Comparison of ENCODE assay signal across 13 mouse cellular contexts in genomic region chr17:80174699-80175385, GRCm38 (mm10). TPM values are rescaled to one million over a fixed set of nuclear protein-coding genes. Genes with fewer than 3 reads are reported as not detected.
DNase-seq lines count a peak whose midpoint lies in the region; ATAC-seq and TF ChIP-seq lines count a peak whose summit lies in the region.
"Had no signal": no experiment of that assay in that cellular context is flagged by ENCODE, and none has a peak within 500 bp of the region (broad histone marks: within the 10 kb centered on the region; RNA-seq: fewer than 3 reads in every experiment).

No protein-coding gene starts in this region.

- no peak for ATAC-seq in erythroid progenitor cell, adult 5-6 weeks (replicated peaks; ENCODE audit: low FRiP score, poor library complexity, severe bottlenecking)
- ATAC-seq: forebrain, embryonic 16.5 days had no signal

- no peak for TF ChIP-seq CTCF in lung, adult 2 months (IDR thresholded peaks at IDR 0.05; ENCODE audit: insufficient read depth, low read length)

- no peak overlapping the region for H3K4me3 ChIP-seq in lung, adult 2 months (replicated peaks; ENCODE audit: extremely low read depth, low read depth, low read length)
- H3K4me3 ChIP-seq: heart, embryonic 15.5 days had no signal

- WGBS in lung, adult 2 months, result 60% methylated on average over 19 of the region's 19 CpGs

- H3K4me1 ChIP-seq in lung, adult 2 months (ENCODE audit: control insufficient read depth, insufficient read depth, low read length), result no peaks in the 10 kb centered on the region

- no peak for TF ChIP-seq POLR2A in lung, adult 2 months (IDR thresholded peaks at IDR 0.05; ENCODE audit: borderline replicate concordance, extremely low read depth, low read depth, low read length)

- peak; percentile 22 for DNase-seq in lung, postnatal 10 days
- no peak for DNase-seq in lung, adult 2 months
- DNase-seq in R1 (ENCODE audit: low read depth, low spot score), result peak; percentile 63
- DNase-seq in embryo, embryonic 9.5 days (ENCODE audit: extremely low spot score), result peak; percentile 14
- peak; percentile 61 for DNase-seq in thymus, postnatal 0 days (ENCODE audit: low spot score)
- no peak for DNase-seq in frontal cortex, adult 2 months (ENCODE audit: extremely low spot score in 1 of 2, low spot score in 1 of 2)
- DNase-seq: cerebellum, adult 9-11 months; layer of hippocampus, postnatal 36 days had no signal

RNA-seq across cellular contexts. Expression of gene Srsf7, which starts 32.3 kb away (rescaled TPM):
- polyA plus RNA-seq in lung, adult 2 months (2012; rRNA removed), result 31.5 and 46.7 TPM in 2 replicates
- polyA plus RNA-seq in thymus, postnatal 0 days (2015; fragmentation: Nextera tagmentation; extraction: Ambion mirVana), result 705 and 759 TPM in 2 replicates
- 154 and 185 TPM in 2 replicates for polyA plus RNA-seq in frontal cortex, adult 2 months (2012; rRNA removed)
- total RNA-seq in erythroid progenitor cell, adult 5-6 weeks (2015; ENCODE audit: low replicate concordance), result 167 and 184 TPM in 2 replicates
- 125 and 132 TPM in 2 replicates for total RNA-seq in erythroid progenitor cell, adult 5-6 weeks (2017; ENCODE audit: low replicate concordance)

RNA-seq across cellular contexts. Expression of gene Ttc39d, which starts 32.4 kb away (rescaled TPM):
- 0.06 TPM in 1 of 2 replicates, not detected in the other for polyA plus RNA-seq in lung, adult 2 months (2012; rRNA removed)
- 0.07 and 0.12 TPM in 2 replicates for polyA plus RNA-seq in thymus, postnatal 0 days (2015; fragmentation: Nextera tagmentation; extraction: Ambion mirVana)
- 0.14 and 0.27 TPM in 2 replicates for polyA plus RNA-seq in frontal cortex, adult 2 months (2012; rRNA removed)
- total RNA-seq in erythroid progenitor cell, adult 5-6 weeks (2015; ENCODE audit: low replicate concordance), result not detected in 2 replicates
- not detected in 2 replicates for total RNA-seq in erythroid progenitor cell, adult 5-6 weeks (2017; ENCODE audit: low replicate concordance)
- polyA plus RNA-seq: forebrain, embryonic 16.5 days; macrophage; urinary bladder, adult 2 months had no signal

RNA-seq across cellular contexts. Expression of gene Galm, which starts 47.6 kb away (rescaled TPM):
- polyA plus RNA-seq in lung, adult 2 months (2012; rRNA removed), result 3.8 and 7.6 TPM in 2 replicates
- 7.6 and 8.4 TPM in 2 replicates for polyA plus RNA-seq in thymus, postnatal 0 days (2015; fragmentation: Nextera tagmentation; extraction: Ambion mirVana)
- polyA plus RNA-seq in frontal cortex, adult 2 months (2012; rRNA removed), result 2.4 and 2.6 TPM in 2 replicates
- total RNA-seq in erythroid progenitor cell, adult 5-6 weeks (2015; ENCODE audit: low replicate concordance), result 3.6 TPM in 1 of 2 replicates, not detected in the other
- 0.53 and 1.2 TPM in 2 replicates for total RNA-seq in erythroid progenitor cell, adult 5-6 weeks (2017; ENCODE audit: low replicate concordance)

RNA-seq across cellular contexts. Expression of gene Gemin6, which starts 49.4 kb away (rescaled TPM):
- 0.79 and 1.6 TPM in 2 replicates for polyA plus RNA-seq in lung, adult 2 months (2012; rRNA removed)
- polyA plus RNA-seq in thymus, postnatal 0 days (2015; fragmentation: Nextera tagmentation; extraction: Ambion mirVana), result 41.4 and 50.8 TPM in 2 replicates
- 6.7 and 8.4 TPM in 2 replicates for polyA plus RNA-seq in frontal cortex, adult 2 months (2012; rRNA removed)
- 5.9 and 14.1 TPM in 2 replicates for total RNA-seq in erythroid progenitor cell, adult 5-6 weeks (2015; ENCODE audit: low replicate concordance)
- 11.8 and 14.0 TPM in 2 replicates for total RNA-seq in erythroid progenitor cell, adult 5-6 weeks (2017; ENCODE audit: low replicate concordance)

Comparison
In these comparisons a context has a peak if more than half of its experiments do, and no peak if none do; other contexts are left out.
1. DNase-seq: peak in lung, postnatal 10 days (single experiment), R1 (single experiment), embryo, embryonic 9.5 days (single experiment) and thymus, postnatal 0 days (single experiment); none in lung, adult 2 months (single experiment) and frontal cortex, adult 2 months (0 of 2).